Mouse (Mus musculus) kidney, postnatal 0 days (tissue): ENCODE data around the gene Hamp2. TPM values are rescaled to one million over a fixed set of nuclear protein-coding genes. Genes with fewer than 3 reads are reported as not detected.

Experiments
- ATAC-seq: fragments of 200-750 bp; cut with Nextera tagmentation; replicated peaks from 2 replicates; pipeline ENCODE4 v1.8.0; 2017; ENCODE audit warnings: low read depth, moderate number of reproducible peaks, moderate TSS enrichment, moderate library complexity; ENCODE audit not compliant: low FRiP score
- DNase-seq: peaks from one replicate; pipeline ENCODE4 v3.0.0-alpha.2; 2016; ENCODE audit warnings: low spot score
- H3K27ac ChIP-seq: fragments of 300-500 bp; sonication (generic); 2 replicates; pipeline ENCODE4 v1.5.1; 2014; ENCODE audit warnings: mild to moderate bottlenecking
- H3K27me3 ChIP-seq: fragments of 300-500 bp; sonication (generic); 2 replicates; pipeline ENCODE4 v1.6.1; 2014; ENCODE audit warnings: low read length, mixed read lengths; ENCODE audit not compliant: insufficient read depth
- H3K36me3 ChIP-seq: fragments of 300-500 bp; sonication (generic); 2 replicates; pipeline ENCODE4 v1.6.1; 2014; ENCODE audit warnings: low read length, mixed read lengths; ENCODE audit not compliant: insufficient read depth
- H3K4me1 ChIP-seq: fragments of 300-500 bp; sonication (generic); replicated peaks from 2 replicates; pipeline ENCODE4 v1.6.1; 2014; ENCODE audit warnings: antibody characterized with exemption, low read length, mixed read lengths; ENCODE audit not compliant: insufficient read depth
- H3K4me2 ChIP-seq: fragments of 300-500 bp; sonication (generic); 2 replicates; pipeline ENCODE4 v1.6.1; 2014; ENCODE audit warnings: mild to moderate bottlenecking, low read length, moderate library complexity, mixed read lengths
- H3K4me3 ChIP-seq: fragments of 300-500 bp; sonication (generic); replicated peaks from 2 replicates; pipeline ENCODE4 v1.5.1; 2014; ENCODE audit warnings: low read depth, low read length
- H3K9ac ChIP-seq: fragments of 300-500 bp; sonication (generic); 2 replicates; pipeline ENCODE4 v1.6.1; 2014; ENCODE audit warnings: low read depth, low read length
- H3K9me3 ChIP-seq: fragments of 300-500 bp; sonication (generic); replicated peaks from 2 replicates; pipeline ENCODE4 v1.6.1; 2016; ENCODE audit warnings: low read length, inconsistent platforms, mixed read lengths
- CTCF ChIP-seq: IDR thresholded peaks from 2 replicates; pipeline ENCODE4 v1.5.1; 2016; ENCODE audit warnings: antibody characterized with exemption, low read depth, mild to moderate bottlenecking, moderate library complexity
- WGBS: fragments of 180-500 bp; shearing (Covaris S2); extraction: QIAGEN DNeasy Blood & Tissue Kit; methylation state at CpG from one replicate; pipeline ENCODE4 v1.1.7; 2014; 5-methylcytosine and 5-hydroxymethylcytosine counted together
- polyA plus RNA-seq: library from polyadenylated mRNA; unstranded; fragments of >200 nt; fragmentation: Nextera tagmentation; extraction: Ambion mirVana; gene quantifications from 2 replicates; pipeline ENCODE4 v1.2.1, GENCODE M21; 2015

Hamp2 gene
- polyA plus RNA-seq, 1 experiment from 2014 or later: not detected

GRCm38 (mm10) chr7:30968611-30969010 lies 44.1 kb upstream of the Hamp2 start:
- no peak for DNase-seq
- 91% methylated on average over 8 of the region's 8 CpGs for WGBS

GRCm38 (mm10) chr7:30966657-30967056 lies 42.2 kb upstream of the Hamp2 start:
- Histone ChIP-seq H3K4me2 (no peak overlapping the region), H3K4me3 (no peak overlapping the region), H3K36me3 (no peaks in the 10 kb centered on the region), H3K9ac (no peak overlapping the region), H3K4me1 (no peaks in the 10 kb centered on the region), H3K27ac (no peak overlapping the region), H3K27me3 (no peaks in the 10 kb centered on the region), H3K9me3 (no peaks in the 10 kb centered on the region)
- no peak for TF ChIP-seq CTCF
- 64% methylated on average over 3 of the region's 3 CpGs for WGBS
- DNase-seq: no peak
- no peak for ATAC-seq

More at GRCm38 (mm10) chr7:30968611-30969010, 44.1 kb upstream of the Hamp2 start:
- Histone ChIP-seq H3K27ac (no peak overlapping the region), H3K27me3 (no peaks in the 10 kb centered on the region), H3K4me3 (no peak overlapping the region), H3K4me1 (no peaks in the 10 kb centered on the region), H3K9ac (no peak overlapping the region), H3K9me3 (no peaks in the 10 kb centered on the region), H3K36me3 (no peaks in the 10 kb centered on the region), H3K4me2 (no peak overlapping the region)
- TF ChIP-seq CTCF: no peak
- ATAC-seq: no peak

GRCm38 (mm10) chr7:30965677-30966076 lies 41.2 kb upstream of the Hamp2 start:
- ATAC-seq (no peak), DNase-seq (no peak)
- Histone ChIP-seq H3K27me3 (no peaks in the 10 kb centered on the region), H3K36me3 (no peaks in the 10 kb centered on the region), H3K4me2 (no peak overlapping the region), H3K9me3 (no peaks in the 10 kb centered on the region), H3K4me1 (no peaks in the 10 kb centered on the region), H3K27ac (no peak overlapping the region), H3K4me3 (no peak overlapping the region), H3K9ac (no peak overlapping the region)
- 71% methylated on average over 14 of the region's 14 CpGs for WGBS
- no peak for TF ChIP-seq CTCF

GRCm38 (mm10) chr7:30964366-30964765 lies 39.9 kb upstream of the Hamp2 start:
- Histone ChIP-seq H3K27ac (no peak overlapping the region), H3K27me3 (no peaks in the 10 kb centered on the region), H3K4me3 (no peak overlapping the region), H3K36me3 (no peaks in the 10 kb centered on the region), H3K4me1 (no peaks in the 10 kb centered on the region), H3K4me2 (no peak overlapping the region), H3K9ac (no peak overlapping the region), H3K9me3 (no peaks in the 10 kb centered on the region)
- ATAC-seq (no peak), DNase-seq (no peak)
- WGBS: 82% methylated on average over 7 of the region's 7 CpGs
- no peak for TF ChIP-seq CTCF

GRCm38 (mm10) chr7:30962862-30963261 lies 38.4 kb upstream of the Hamp2 start:
- 91% methylated on average over 5 of the region's 5 CpGs for WGBS
- no peak for TF ChIP-seq CTCF
- Histone ChIP-seq H3K9ac (no peak overlapping the region), H3K4me1 (0 out of 2 replicates have a peak, but pooled peaks cover 5% of the 10 kb centered on the region), H3K4me2 (no peak overlapping the region), H3K4me3 (no peak overlapping the region), H3K27ac (no peak overlapping the region), H3K9me3 (no peaks in the 10 kb centered on the region), H3K27me3 (no peaks in the 10 kb centered on the region), H3K36me3 (no peaks in the 10 kb centered on the region)
- DNase-seq (no peak), ATAC-seq (no peak)

- Histone ChIP-seq H3K27me3 (no peaks in the 10 kb centered on the region), H3K9ac (no peak overlapping the region), H3K27ac (no peak overlapping the region), H3K36me3 (no peaks in the 10 kb centered on the region), H3K4me3 (no peak overlapping the region), H3K9me3 (no peaks in the 10 kb centered on the region), H3K4me1 (peaks cover 14% of the 10 kb centered on the region; the same call in 1 of the 2 replicates), H3K4me2 (no peak overlapping the region)
- whole genome bisulfite sequencing: 89% methylated on average over 6 of the region's 6 CpGs
- ATAC-seq: no peak
- no peak for DNase-seq
- no peak for TF ChIP-seq CTCF
These were observed 35.4 kb upstream of the Hamp2 start for GRCm38 (mm10) chr7:30959786-30960349.
